Mouse (Mus musculus): ENCODE data around the gene Srsf10.

GRCm38 (mm10) chr4:135879021-135879420, 23.5 kb downstream of the Srsf10 start:
- TF ChIP-seq HCFC1 (IDR thresholded peaks at IDR 0.05; ENCODE audit: borderline replicate concordance, insufficient read depth, low read length), result no peak
- no peak for TF ChIP-seq ZC3H11A (IDR thresholded peaks at IDR 0.05; ENCODE audit: borderline replicate concordance, low read depth, low read length)

Data from ES-E14 (cell line).